Mouse (Mus musculus) heart, postnatal 0 days (tissue): ENCODE data around the gene Kcnk2. TPM values are rescaled to one million over a fixed set of nuclear protein-coding genes. Genes with fewer than 3 reads are reported as not detected.
"Not testable (repeated sequence)": the region's sequence is repeated elsewhere in the genome, so short reads cannot be mapped to it uniquely, and the experiment has no call there.

Experiments used
- ATAC-seq: fragments of 200-750 bp; cut with Nextera tagmentation; 2 replicates; pipeline ENCODE4 v1.8.0; 2017; ENCODE audit warnings: low read depth, moderate number of reproducible peaks, moderate library complexity; ENCODE audit not compliant: insufficient read depth
- DNase-seq: peaks from one replicate; pipeline ENCODE4 v3.0.0-alpha.2; 2016; ENCODE audit warnings: low spot score
- H3K27ac ChIP-seq: fragments of 300-500 bp; sonication (generic); 2 replicates; pipeline ENCODE4 v1.5.1; 2014; ENCODE audit warnings: low read depth, mild to moderate bottlenecking
- H3K27me3 ChIP-seq: fragments of 300-500 bp; sonication (generic); 2 replicates; pipeline ENCODE4 v1.6.1; 2014; ENCODE audit warnings: low read length, mixed read lengths; ENCODE audit not compliant: control insufficient read depth, insufficient read depth
- H3K36me3 ChIP-seq: fragments of 300-500 bp; sonication (generic); replicated peaks from 2 replicates; pipeline ENCODE4 v1.6.1; 2014; ENCODE audit warnings: low read length, mixed read lengths; ENCODE audit not compliant: control insufficient read depth, insufficient read depth
- H3K4me1 ChIP-seq: fragments of 300-500 bp; sonication (generic); 2 replicates; pipeline ENCODE4 v1.6.1; 2014; ENCODE audit warnings: antibody characterized with exemption; ENCODE audit not compliant: control insufficient read depth, insufficient read depth
- H3K4me2 ChIP-seq: fragments of 300-500 bp; sonication (generic); 2 replicates; pipeline ENCODE4 v1.6.1; 2014; ENCODE audit warnings: low read depth, mild to moderate bottlenecking, low read length, moderate library complexity
- H3K4me3 ChIP-seq: fragments of 300-500 bp; sonication (generic); 2 replicates; pipeline ENCODE4 v1.5.1; 2014; ENCODE audit warnings: low read depth, low read length
- H3K9ac ChIP-seq: fragments of 300-500 bp; sonication (generic); replicated peaks from 2 replicates; pipeline ENCODE4 v1.6.1; 2014; ENCODE audit warnings: low read depth, low read length, mixed read lengths
- H3K9me3 ChIP-seq: fragments of 300-500 bp; sonication (generic); replicated peaks from 2 replicates; pipeline ENCODE4 v1.6.1; 2016; ENCODE audit warnings: low read length; ENCODE audit not compliant: control insufficient read depth
- CTCF ChIP-seq: IDR thresholded peaks from 2 replicates; pipeline ENCODE4 v1.5.1; 2016; ENCODE audit warnings: antibody characterized with exemption, control low read depth, low read depth
- EP300 ChIP-seq: IDR thresholded peaks from 2 replicates; pipeline ENCODE4 v1.6.1; 2016; ENCODE audit warnings: antibody characterized with exemption, low read depth
- WGBS: fragments of 180-500 bp; shearing (Covaris S2); extraction: QIAGEN DNeasy Blood & Tissue Kit; methylation state at CpG from one replicate; pipeline ENCODE4 v1.1.7; 2014; 5-methylcytosine and 5-hydroxymethylcytosine counted together
- polyA plus RNA-seq: library from polyadenylated mRNA; unstranded; fragments of >200 nt; fragmentation: Nextera tagmentation; extraction: Ambion mirVana; gene quantifications from 2 replicates; pipeline ENCODE4 v1.2.1, GENCODE M21; 2015
- total RNA-seq: library from RNA; depleted of rRNA; stranded (reverse); fragments of >200 nt; gene quantifications from 2 replicates; pipeline ENCODE4 v1.2.3, GENCODE M21; 2014; ENCODE audit warnings: low replicate concordance

The Kcnk2 gene
- total and polyA plus RNA-seq, 2 experiments from 2014 or later: 0.11 to 1.8 TPM

DNA sequence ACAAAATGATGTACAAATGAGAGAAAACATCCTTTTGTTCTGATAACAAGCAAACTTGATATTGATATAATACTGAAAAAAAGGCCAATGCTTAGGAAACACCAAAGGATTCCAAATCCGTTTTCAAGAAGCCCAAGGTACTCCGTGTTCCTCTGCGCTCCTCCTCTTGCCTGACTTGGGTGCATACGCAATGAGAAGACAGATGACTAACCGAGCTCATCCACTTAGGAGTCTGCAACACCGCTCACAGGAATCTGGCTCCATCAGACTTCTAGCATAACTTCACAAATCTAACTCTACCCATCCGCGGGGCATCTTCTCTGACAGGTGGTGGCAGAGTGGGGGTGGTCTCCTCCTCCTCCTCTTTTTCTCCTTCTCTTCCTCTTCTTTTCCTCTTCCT is 113.1 kb downstream of the Kcnk2 start:
- H3K4me3 ChIP-seq: no peak overlapping the region
- ATAC-seq (no peak), DNase-seq (no peak)
- no peak overlapping the region for H3K27ac ChIP-seq
- no peak overlapping the region for H3K4me2 ChIP-seq
- WGBS: 82% methylated on average over 8 of the region's 8 CpGs
- TF ChIP-seq CTCF (no peak), EP300 (no peak)
- no peaks in the 10 kb centered on the region for H3K9me3 ChIP-seq
- H3K36me3 ChIP-seq: no peaks in the 10 kb centered on the region
- H3K9ac ChIP-seq: no peak overlapping the region
- H3K4me1 ChIP-seq: no peaks in the 10 kb centered on the region
- H3K27me3 ChIP-seq: no peaks in the 10 kb centered on the region

DNA sequence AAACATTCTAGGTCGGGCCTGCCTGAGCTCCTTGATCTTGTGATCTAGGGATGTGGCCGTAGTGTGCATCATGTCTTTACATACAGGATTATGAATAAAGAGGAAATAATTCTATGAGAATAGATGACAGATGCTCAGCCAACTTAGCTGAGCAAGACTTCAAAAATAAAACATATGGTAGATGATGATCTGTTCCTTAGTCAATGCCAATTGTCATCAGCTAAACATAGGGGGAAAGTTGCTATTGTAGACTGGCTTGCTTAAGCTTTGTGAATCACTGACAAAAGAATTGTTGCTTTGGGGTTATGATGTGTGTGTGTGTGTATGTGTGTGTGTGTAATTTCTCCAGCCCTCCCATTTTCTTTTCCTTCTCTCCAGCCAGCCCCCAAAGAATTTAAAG is 129.8 kb downstream of the Kcnk2 start:
- no peak for ATAC-seq
- 76% methylated on average over 2 of the region's 2 CpGs for WGBS

DNA sequence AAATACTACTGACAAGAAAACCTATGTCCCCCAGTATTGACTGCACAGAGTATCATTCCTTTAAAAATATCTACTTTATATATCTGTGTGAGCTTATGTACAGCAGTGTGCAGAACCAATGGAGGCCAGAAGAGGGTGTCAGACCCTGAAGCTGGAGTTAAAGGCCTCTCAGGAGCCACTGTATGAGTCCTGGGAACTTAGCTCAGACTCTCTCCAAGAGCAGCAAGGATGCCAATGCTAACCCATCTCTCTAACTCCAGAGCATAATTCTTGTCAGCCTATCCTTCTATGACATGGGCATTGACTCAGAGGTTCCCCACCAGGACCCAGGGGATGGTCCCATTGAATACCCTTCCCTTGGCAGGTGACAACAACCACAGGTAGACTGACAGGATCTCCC is 148.4 kb downstream of the Kcnk2 start:
- Histone ChIP-seq H3K27ac (no peak overlapping the region), H3K9me3 (no peaks in the 10 kb centered on the region), H3K9ac (no peak overlapping the region), H3K27me3 (no peaks in the 10 kb centered on the region), H3K4me2 (no peak overlapping the region), H3K36me3 (no peaks in the 10 kb centered on the region), H3K4me3 (no peak overlapping the region), H3K4me1 (no peaks in the 10 kb centered on the region)
- DNase-seq: no peak
- ATAC-seq: no peak
- TF ChIP-seq EP300: no peak
- TF ChIP-seq CTCF: no peak

More for the DNA sequence above, 129.8 kb downstream of the Kcnk2 start:
- H3K9ac ChIP-seq: no peak overlapping the region
- H3K9me3 ChIP-seq: no peaks in the 10 kb centered on the region
- no peak for DNase-seq
- no peak overlapping the region for H3K27ac ChIP-seq
- no peak overlapping the region for H3K4me3 ChIP-seq
- no peaks in the 10 kb centered on the region for H3K27me3 ChIP-seq
- no peaks in the 10 kb centered on the region for H3K36me3 ChIP-seq
- TF ChIP-seq EP300 (no peak), CTCF (no peak)
- no peak overlapping the region for H3K4me2 ChIP-seq
- H3K4me1 ChIP-seq: no peaks in the 10 kb centered on the region

DNA sequence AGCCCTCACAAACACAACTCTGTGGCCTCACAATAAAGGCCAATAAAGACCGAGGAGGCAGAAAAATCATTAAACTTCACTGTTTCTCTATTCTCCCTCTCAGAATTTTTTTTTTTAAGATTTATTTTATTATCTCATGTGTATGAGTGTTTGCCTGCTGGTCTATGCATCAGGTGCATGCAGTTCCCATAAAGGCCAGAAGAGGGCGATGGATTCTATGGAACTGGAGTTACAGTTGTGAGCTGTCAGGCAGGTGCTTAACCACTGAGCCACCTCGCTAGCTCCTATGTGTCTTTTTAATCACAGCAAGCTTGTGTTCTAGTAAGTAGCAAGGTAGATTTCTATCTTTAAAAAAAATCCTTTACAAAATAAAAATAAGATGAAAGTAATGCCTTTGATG is 148.9 kb downstream of the Kcnk2 start:
- WGBS: 65% methylated on average over 3 of the region's 3 CpGs
- TF ChIP-seq CTCF: no peak; the same call in 1 of the 2 replicates
- no peak for TF ChIP-seq EP300

DNA sequence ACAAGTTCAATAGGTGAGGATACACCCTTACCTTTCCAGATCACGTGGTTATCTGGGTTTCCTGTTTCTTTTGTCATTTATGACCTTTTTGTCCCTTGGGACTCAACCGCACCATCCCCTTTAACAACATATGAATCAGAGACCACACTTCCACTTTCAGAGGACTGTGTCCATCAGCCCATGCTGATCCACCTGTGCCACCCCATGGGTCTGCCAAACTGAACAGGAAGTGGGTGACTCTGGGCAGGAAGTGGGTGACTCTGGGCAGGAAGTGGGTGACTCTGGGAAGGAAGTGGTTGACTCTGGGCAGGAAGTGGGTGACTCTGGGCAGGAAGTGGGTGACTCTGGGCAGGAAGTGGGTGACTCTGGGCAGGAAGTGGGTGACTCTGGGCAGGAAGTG is 158.9 kb downstream of the Kcnk2 start:
- WGBS: 82% methylated on average over 2 of the region's 2 CpGs

More for the DNA sequence above, 148.9 kb downstream of the Kcnk2 start:
- Histone ChIP-seq H3K4me1 (no peaks in the 10 kb centered on the region), H3K27ac (no peak overlapping the region), H3K9ac (no peak overlapping the region), H3K36me3 (no peaks in the 10 kb centered on the region), H3K4me3 (no peak overlapping the region), H3K9me3 (no peaks in the 10 kb centered on the region), H3K27me3 (no peaks in the 10 kb centered on the region), H3K4me2 (no peak overlapping the region)
- DNase-seq (no peak), ATAC-seq (no peak)

DNA sequence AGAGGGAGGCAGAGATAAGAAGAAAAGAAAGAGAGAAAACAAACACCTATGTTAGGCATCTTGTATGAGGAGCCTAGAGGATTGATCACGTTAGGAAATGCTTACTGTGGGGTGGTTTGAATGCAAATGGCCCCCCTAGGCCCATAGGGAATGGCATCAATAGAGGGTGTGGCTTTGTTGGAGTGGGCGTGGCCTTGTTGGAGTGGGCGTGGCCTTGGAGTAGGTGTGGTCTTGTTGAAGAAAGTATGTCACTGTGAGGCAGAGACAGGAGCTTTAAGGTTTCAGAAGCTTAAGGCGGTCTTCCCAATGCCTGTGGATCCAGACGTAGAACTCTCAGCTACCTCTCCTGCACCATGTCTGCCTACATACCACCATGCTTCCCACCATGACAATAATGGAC is 166.8 kb downstream of the Kcnk2 start:
- Histone ChIP-seq H3K4me2 (no peak overlapping the region), H3K9me3 (no peaks in the 10 kb centered on the region), H3K27ac (no peak overlapping the region), H3K4me3 (no peak overlapping the region), H3K4me1 (no peaks in the 10 kb centered on the region), H3K36me3 (no peaks in the 10 kb centered on the region), H3K27me3 (no peaks in the 10 kb centered on the region), H3K9ac (no peak overlapping the region)
- TF ChIP-seq EP300 (no peak), CTCF (no peak)
- ATAC-seq (no peak), DNase-seq (no peak)
- WGBS: 60% methylated on average over 5 of the region's 5 CpGs

More for the DNA sequence above, 158.9 kb downstream of the Kcnk2 start:
- not testable (repeated sequence) for H3K9me3 ChIP-seq, H3K27me3 ChIP-seq, DNase-seq, ATAC-seq, H3K9ac ChIP-seq, H3K36me3 ChIP-seq, H3K4me2 ChIP-seq, H3K4me3 ChIP-seq, H3K4me1 ChIP-seq, H3K27ac ChIP-seq
